Mouse (Mus musculus): ENCODE data around the gene Zfp462.
A peak's percentile ranks its signal among the peaks of the same experiment; 100 is the strongest.

GRCm38 (mm10) chr4:54944921-54945430 is at the start of gene Zfp462:
- TF ChIP-seq HCFC1 (IDR thresholded peaks at IDR 0.05; ENCODE audit: borderline replicate concordance, insufficient read depth, low read length) (0 out of 2 replicates have a peak, but pooled peaks have one; percentile 47), CHD2 (IDR thresholded peaks at IDR 0.05; ENCODE audit: low read depth, low read length) (no peak), ZC3H11A (IDR thresholded peaks at IDR 0.05; ENCODE audit: borderline replicate concordance, low read depth, low read length) (no peak), ZNF384 (IDR thresholded peaks at IDR 0.05; ENCODE audit: low read depth, low read length) (no peak), MAFK (IDR thresholded peaks at IDR 0.05; ENCODE audit: insufficient read depth, low read depth, low read length) (no peak)

All from ES-E14 (cell line).